In genomic region chr3:87097969-87098946, GRCm38 (mm10) we compare ENCODE assay signal across 11 mouse cellular contexts.
DNase-seq lines count a peak whose midpoint lies in the region; ATAC-seq lines count a peak whose summit lies in the region.
"Had no signal": no experiment of that assay in that cellular context is flagged by ENCODE, and none has a peak within 500 bp of the region (broad histone marks: within the 10 kb centered on the region; RNA-seq: fewer than 3 reads in every experiment).

No protein-coding gene starts in this region.

- peaks cover 56% of the 10 kb centered on the region for H3K4me1 ChIP-seq in heart, embryonic 13.5 days
- H3K4me1 ChIP-seq in forebrain, embryonic 14.5 days (ENCODE audit: control insufficient read depth, insufficient read depth, low read length), result peaks cover 29% of the 10 kb centered on the region
- H3K4me1 ChIP-seq: megakaryocyte, embryonic 14.5 days had no signal

- intact Hi-C loops in heart, postnatal 14 days (cut with DNase I), result no loop called here

- no peaks in the 10 kb centered on the region for H3K27me3 ChIP-seq in heart, embryonic 13.5 days (replicated peaks)
- H3K27me3 ChIP-seq in forebrain, embryonic 14.5 days (replicated peaks; ENCODE audit: control insufficient read depth, insufficient read depth, low read length), result no peaks in the 10 kb centered on the region

- peak overlapping the region; percentile 28; the same call in 1 of the 2 replicates for H3K9ac ChIP-seq in heart, embryonic 13.5 days
- H3K9ac ChIP-seq in forebrain, embryonic 14.5 days (ENCODE audit: low read length), result no peak overlapping the region

- H3K36me3 ChIP-seq in heart, embryonic 13.5 days, result peaks cover 48% of the 10 kb centered on the region
- H3K36me3 ChIP-seq in forebrain, embryonic 14.5 days (ENCODE audit: control insufficient read depth, insufficient read depth, low read length), result no peaks in the 10 kb centered on the region

- no peak for ATAC-seq in heart, embryonic 13.5 days (ENCODE audit: extremely low read depth, insufficient number of reproducible peaks, low FRiP score, low TSS enrichment)
- peak; percentile 84 for ATAC-seq in forebrain, embryonic 14.5 days

- no peak overlapping the region for H3K4me2 ChIP-seq in heart, embryonic 13.5 days
- no peak overlapping the region for H3K4me2 ChIP-seq in forebrain, embryonic 14.5 days (ENCODE audit: low read length)

- no peak for DNase-seq in heart, postnatal 14 days
- peak; percentile 83 for DNase-seq in Muller cell, postnatal 12 days (ENCODE audit: inconsistent ontology term)
- DNase-seq in forebrain, embryonic 14.5 days (ENCODE audit: low spot score), result peak; percentile 82
- DNase-seq in layer of hippocampus, postnatal 14 days (ENCODE audit: low spot score in 2 of 2), result peak; percentile 70 to 81
- no peak for DNase-seq in spleen, adult 18-20 months
- DNase-seq in kidney, adult 11 months, result no peak
- no peak for DNase-seq in thymus, adult 18-20 months
- DNase-seq: gastrocnemius, postnatal 25 days had no signal

- no peaks in the 10 kb centered on the region for H3K9me3 ChIP-seq in heart, embryonic 13.5 days
- H3K9me3 ChIP-seq in forebrain, embryonic 14.5 days (replicated peaks; ENCODE audit: control insufficient read depth, low read length), result no peaks in the 10 kb centered on the region
- H3K9me3 ChIP-seq: megakaryocyte, embryonic 14.5 days had no signal

- H3K27ac ChIP-seq in heart, embryonic 13.5 days (replicated peaks), result no peak overlapping the region
- peak overlapping the region; percentile 67 for H3K27ac ChIP-seq in forebrain, embryonic 14.5 days (ENCODE audit: low read depth, low read length)
- H3K27ac ChIP-seq: left cerebral cortex, adult 2 months had no signal

- WGBS in heart, embryonic 13.5 days, result 81% methylated on average over 19 of the region's 19 CpGs
- WGBS in forebrain, embryonic 14.5 days, result 51% methylated on average over 19 of the region's 19 CpGs

- no peak overlapping the region for H3K4me3 ChIP-seq in heart, embryonic 13.5 days
- no peak overlapping the region for H3K4me3 ChIP-seq in forebrain, embryonic 14.5 days (ENCODE audit: low read depth, low read length)
- H3K4me3 ChIP-seq: left cerebral cortex, adult 2 months; megakaryocyte, embryonic 14.5 days had no signal

Comparison
In these comparisons a context has a peak if more than half of its experiments do, and no peak if none do; other contexts are left out.
1. DNase-seq: peak in Muller cell, postnatal 12 days (single experiment), forebrain, embryonic 14.5 days (single experiment) and layer of hippocampus, postnatal 14 days (2 of 2); none in heart, postnatal 14 days (0 of 2), spleen, adult 18-20 months (0 of 2), kidney, adult 11 months (single experiment) and thymus, adult 18-20 months (0 of 2).